Mouse (Mus musculus) ES-Bruce4 (cell line): ENCODE measurements around the gene Tab1. TPM values are rescaled to one million over a fixed set of nuclear protein-coding genes. Genes with fewer than 3 reads are reported as not detected.
A peak's percentile ranks its signal among the peaks of the same experiment; 100 is the strongest.

ENCODE experiments used
- H3K27ac ChIP-seq: 2 replicates; pipeline ENCODE4 v1.5.1; 2012; ENCODE audit warnings: low read length, inconsistent platforms; ENCODE audit not compliant: insufficient read depth
- H3K27me3 ChIP-seq: 2 replicates; pipeline ENCODE4 v1.6.1; 2012; ENCODE audit warnings: mild to moderate bottlenecking, low read length, inconsistent platforms; ENCODE audit not compliant: control insufficient read depth, poor library complexity, insufficient read depth, severe bottlenecking
- H3K36me3 ChIP-seq: 2 replicates; pipeline ENCODE4 v1.6.1; 2012; ENCODE audit warnings: inconsistent platforms, mild to moderate bottlenecking, low read length, moderate library complexity; ENCODE audit not compliant: control insufficient read depth, poor library complexity, insufficient read depth, severe bottlenecking
- H3K4me1 ChIP-seq: one replicate; pipeline ENCODE4 v1.8.1; 2011; ENCODE audit warnings: low read length; ENCODE audit not compliant: control insufficient read depth, insufficient read depth
- H3K4me3 ChIP-seq: 2 replicates; pipeline ENCODE4 v1.5.1; 2011; ENCODE audit warnings: low read depth, mild to moderate bottlenecking, low read length
- H3K9ac ChIP-seq: 2 replicates; pipeline ENCODE4 v1.6.1; 2012; ENCODE audit warnings: low read depth, mild to moderate bottlenecking, inconsistent platforms; ENCODE audit not compliant: poor library complexity, severe bottlenecking
- H3K9me3 ChIP-seq: replicated peaks from 2 replicates; pipeline ENCODE4 v1.6.1; 2012; ENCODE audit warnings: mild to moderate bottlenecking, low read length, inconsistent platforms; ENCODE audit not compliant: control insufficient read depth, poor library complexity, insufficient read depth, severe bottlenecking
- CTCF ChIP-seq: IDR thresholded peaks from one replicate; pipeline ENCODE4 v1.8.1; 2011; ENCODE audit warnings: low read depth, low read length
- EP300 ChIP-seq: IDR thresholded peaks from 2 replicates; pipeline ENCODE4 v1.6.1; 2011; ENCODE audit warnings: low read depth, low read length; ENCODE audit not compliant: insufficient read depth
- POLR2A ChIP-seq: IDR thresholded peaks from one replicate; pipeline ENCODE4 v1.8.1; 2011; ENCODE audit warnings: low read length; ENCODE audit not compliant: insufficient read depth
- polyA plus RNA-seq: library from polyadenylated mRNA; stranded (reverse); fragments of >200 nt; gene quantifications from 2 replicates; pipeline ENCODE4 v1.2.4, GENCODE M21; 2011; ENCODE audit warnings: low read depth; ENCODE audit not compliant: missing spikeins, insufficient read depth, insufficient read length

The Tab1 gene
- 13.5 and 15.6 TPM in 2 replicates for polyA plus RNA-seq

DNA sequence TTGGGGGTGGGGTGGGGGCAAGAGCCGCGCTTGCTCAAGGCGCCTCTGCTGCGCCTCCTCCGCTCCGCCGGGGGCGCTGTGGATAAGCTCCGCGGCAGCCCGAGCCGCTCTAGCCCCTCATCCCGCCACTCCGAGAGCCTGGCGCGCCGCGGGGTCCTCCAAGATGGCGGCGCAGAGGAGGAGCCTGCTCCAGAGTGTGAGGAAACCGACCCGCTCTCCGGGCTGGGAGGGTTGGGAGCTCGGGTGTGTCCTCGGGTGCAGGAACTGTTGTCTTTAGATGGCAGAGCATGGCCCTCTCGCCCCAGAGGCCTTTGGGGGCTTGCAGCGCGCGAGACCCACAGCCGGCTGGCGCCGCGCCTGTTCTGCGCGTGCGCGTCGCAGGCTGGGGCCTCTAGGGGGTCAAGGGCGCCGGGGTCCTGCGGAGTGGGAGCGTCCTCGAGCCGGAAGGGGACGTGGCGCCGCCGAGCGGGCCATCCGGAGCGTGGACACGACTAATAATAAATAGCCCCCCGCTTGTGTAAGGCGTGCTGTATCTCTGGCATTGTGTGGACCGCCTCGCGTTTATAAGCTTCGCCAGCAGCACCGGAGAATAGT lies at the start of gene Tab1:
Gene Tab1 (plus strand): TSS at position 135 of the 594 bp plus-strand sequence.
- Histone ChIP-seq H3K36me3 (no peaks in the 10 kb centered on the region), H3K4me3 (peak within 1 kb of the TSS; percentile 98), H3K27me3 (no peaks in the 10 kb centered on the region), H3K9me3 (no peaks in the 10 kb centered on the region), H3K27ac (peak within 1 kb of the TSS; percentile 63), H3K9ac (peak within 1 kb of the TSS; percentile 88), H3K4me1 (peaks cover 2% of the 10 kb centered on the region)
- no peak for TF ChIP-seq POLR2A
- TF ChIP-seq EP300 = peak; percentile 14; the same call in 1 of the 2 replicates
- peak; percentile 60 for TF ChIP-seq CTCF

GRCm38 (mm10) chr15:80083276-80083731 lies 49.6 kb upstream of the Tab1 start:
- Histone ChIP-seq H3K27ac (peak overlapping the region; percentile 91), H3K9ac (peak overlapping the region; percentile 96), H3K4me3 (peak overlapping the region; percentile 93), H3K9me3 (no peaks in the 10 kb centered on the region), H3K27me3 (no peaks in the 10 kb centered on the region), H3K36me3 (peaks cover 46% of the 10 kb centered on the region), H3K4me1 (no peaks in the 10 kb centered on the region)
- TF ChIP-seq EP300 (0 out of 2 replicates have a peak, but pooled peaks have one; percentile 66), CTCF (no peak), POLR2A (peak; percentile 100)

GRCm38 (mm10) chr15:80083740-80084139 lies 49.2 kb upstream of the Tab1 start:
- no peaks in the 10 kb centered on the region for H3K9me3 ChIP-seq
- peak overlapping the region; percentile 79 for H3K27ac ChIP-seq
- no peaks in the 10 kb centered on the region for H3K27me3 ChIP-seq
- peak overlapping the region; percentile 82 for H3K9ac ChIP-seq
- TF ChIP-seq CTCF (no peak), EP300 (no peak), POLR2A (no peak)
- peaks cover 42% of the 10 kb centered on the region for H3K36me3 ChIP-seq
- peak overlapping the region; percentile 93 for H3K4me3 ChIP-seq
- H3K4me1 ChIP-seq = no peaks in the 10 kb centered on the region

DNA sequence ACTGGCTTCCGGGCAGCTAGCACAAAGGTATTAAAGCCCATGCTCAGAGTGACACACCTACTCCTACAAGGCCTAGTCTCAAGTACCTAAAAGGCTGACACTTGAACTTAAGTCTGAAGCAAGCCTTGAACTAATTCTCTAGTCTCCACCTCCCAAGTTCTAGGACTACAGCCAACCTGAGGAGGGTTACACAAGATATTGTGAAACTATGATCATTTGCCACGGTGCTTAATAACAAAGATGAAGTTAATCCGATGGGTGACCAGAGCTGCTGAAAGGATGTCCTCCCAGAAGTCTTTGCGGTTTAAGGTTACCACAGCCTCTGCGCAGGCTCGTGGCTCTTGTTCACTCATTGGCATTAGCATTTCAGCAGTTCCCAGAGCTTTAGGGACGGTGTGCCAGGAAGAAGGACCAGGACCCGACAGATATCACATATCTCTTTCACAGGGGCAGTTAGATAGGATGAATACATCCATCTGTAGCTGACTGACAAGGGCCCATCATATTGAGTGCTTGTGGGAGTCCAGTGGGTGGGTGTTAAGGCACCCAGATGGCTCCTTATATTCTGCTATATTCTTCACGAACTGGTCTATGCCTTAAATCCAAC lies 45.4 kb upstream of the Tab1 start:
- Histone ChIP-seq H3K27ac (no peak overlapping the region), H3K9ac (no peak overlapping the region), H3K4me3 (no peak overlapping the region), H3K27me3 (no peaks in the 10 kb centered on the region), H3K36me3 (peaks cover 4% of the 10 kb centered on the region), H3K9me3 (no peaks in the 10 kb centered on the region), H3K4me1 (no peaks in the 10 kb centered on the region)
- no peak for TF ChIP-seq POLR2A
- TF ChIP-seq EP300 = no peak
- TF ChIP-seq CTCF = no peak

DNA sequence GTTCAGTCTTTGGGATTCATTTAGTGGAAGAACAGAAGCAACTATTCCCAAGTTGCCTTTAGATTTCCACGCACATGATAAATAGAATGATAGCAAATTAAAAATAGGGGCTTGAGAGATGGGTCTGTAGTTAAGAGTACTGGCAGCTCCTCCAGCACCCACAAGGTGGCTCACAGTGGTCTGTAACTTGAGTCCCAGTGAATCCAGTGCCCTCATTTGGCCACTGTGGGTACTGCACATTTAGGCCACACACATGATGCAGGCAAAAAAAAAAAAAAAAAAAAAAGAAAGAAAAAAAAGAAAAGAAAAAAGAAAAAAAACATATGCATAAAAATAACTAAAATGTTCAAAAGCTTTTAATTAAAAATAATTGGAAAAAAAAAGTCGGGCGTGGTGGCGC lies 44.3 kb upstream of the Tab1 start:
- no peaks in the 10 kb centered on the region for H3K4me1 ChIP-seq
- H3K27me3 ChIP-seq = no peaks in the 10 kb centered on the region
- no peaks in the 10 kb centered on the region for H3K9me3 ChIP-seq
- no peak overlapping the region for H3K9ac ChIP-seq
- H3K27ac ChIP-seq = no peak overlapping the region
- no peaks in the 10 kb centered on the region for H3K36me3 ChIP-seq
- no peak for TF ChIP-seq EP300
- TF ChIP-seq CTCF = peak; percentile 88
- TF ChIP-seq POLR2A = no peak
- H3K4me3 ChIP-seq = no peak overlapping the region

DNA sequence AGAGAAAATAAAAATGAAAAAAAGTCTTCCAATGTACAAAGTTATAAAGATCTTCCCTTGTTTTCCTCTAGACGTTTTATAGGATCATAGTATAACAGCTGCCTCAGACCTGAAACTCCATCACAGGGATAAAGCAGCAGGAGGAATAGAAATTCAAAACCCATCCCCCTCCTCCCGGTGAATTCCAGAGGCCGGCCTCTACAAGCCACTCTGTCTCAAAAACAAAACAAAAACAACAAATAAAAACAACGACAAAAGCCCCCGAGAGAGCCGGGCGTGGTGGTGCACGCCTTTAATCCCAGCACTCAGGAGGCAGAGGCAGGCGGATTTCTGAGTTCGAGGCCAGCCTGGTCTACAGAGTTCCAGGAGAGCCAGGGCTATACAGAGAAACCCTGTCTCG lies 42.8 kb upstream of the Tab1 start:
- Histone ChIP-seq H3K9me3 (no peaks in the 10 kb centered on the region), H3K27ac (no peak overlapping the region), H3K9ac (peak overlapping the region; percentile 52; the same call in 1 of the 2 replicates), H3K27me3 (no peaks in the 10 kb centered on the region), H3K36me3 (no peaks in the 10 kb centered on the region), H3K4me3 (no peak overlapping the region), H3K4me1 (peaks cover 1% of the 10 kb centered on the region)
- TF ChIP-seq CTCF (no peak), POLR2A (no peak), EP300 (no peak)
